Mouse (Mus musculus): Measurements from ENCODE around the gene Setd3.

Gene Setd3

GRCm38 (mm10) chr12:108070685-108071662 is 108.1 kb downstream of the Setd3 start:
- DNase-seq (ENCODE audit: low spot score): no peak

GRCm38 (mm10) chr12:108069504-108069903 is 109.6 kb downstream of the Setd3 start:
- no peak for DNase-seq (ENCODE audit: low spot score)

- no peak for DNase-seq (ENCODE audit: low spot score)
Observed at GRCm38 (mm10) chr12:108067811-108068375, 111.2 kb downstream of the Setd3 start.

GRCm38 (mm10) chr12:108067231-108067630 is 111.9 kb downstream of the Setd3 start:
- no peak for DNase-seq (ENCODE audit: low spot score)

- no peak for DNase-seq (ENCODE audit: low spot score)
Observed at GRCm38 (mm10) chr12:108064396-108064998, 114.6 kb downstream of the Setd3 start.

- DNase-seq (ENCODE audit: low spot score): no peak
Observed at GRCm38 (mm10) chr12:108063986-108064385, 115.1 kb downstream of the Setd3 start.

GRCm38 (mm10) chr12:108062137-108062536 is 117.0 kb downstream of the Setd3 start:
- DNase-seq (ENCODE audit: low spot score): no peak

- no peak for DNase-seq (ENCODE audit: low spot score)
Observed at GRCm38 (mm10) chr12:108061661-108062060, 117.5 kb downstream of the Setd3 start.

All from adipocyte (in vitro differentiated cells).